Mouse (Mus musculus): ENCODE results near the gene Pitx2. TPM values are rescaled to one million over a fixed set of nuclear protein-coding genes. Genes with fewer than 3 reads are reported as not detected.

The Pitx2 gene
- polyA plus RNA-seq, 1 experiment from 2014 or later: not detected

DNA sequence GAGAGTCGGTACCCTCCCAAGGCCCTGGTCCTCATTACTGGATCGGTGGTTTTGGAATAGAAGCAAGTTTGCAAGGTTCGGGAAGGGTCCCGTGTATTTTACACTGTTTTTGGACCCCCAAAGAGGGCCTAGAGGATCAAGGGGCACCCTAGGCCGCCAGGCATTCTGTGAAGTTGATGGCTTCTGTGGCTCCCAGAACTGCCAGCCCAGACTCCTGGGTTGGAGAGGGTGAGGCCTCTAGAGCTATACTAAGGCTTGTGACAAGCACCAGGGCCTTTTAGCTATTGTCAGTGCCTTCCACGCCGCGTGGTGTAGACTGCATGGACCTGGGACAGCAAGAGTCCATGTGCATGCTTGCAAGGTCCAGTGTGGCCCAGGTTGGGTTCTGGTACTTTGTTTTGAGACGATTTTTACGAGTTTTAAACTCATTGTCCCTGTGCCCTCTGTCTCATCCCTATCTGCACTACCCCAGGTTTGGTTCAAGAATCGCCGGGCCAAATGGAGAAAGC lies 18.2 kb downstream of the Pitx2 start:
- WGBS (ENCODE audit: missing documents): 9% methylated on average over 11 of the region's 12 CpGs

DNA sequence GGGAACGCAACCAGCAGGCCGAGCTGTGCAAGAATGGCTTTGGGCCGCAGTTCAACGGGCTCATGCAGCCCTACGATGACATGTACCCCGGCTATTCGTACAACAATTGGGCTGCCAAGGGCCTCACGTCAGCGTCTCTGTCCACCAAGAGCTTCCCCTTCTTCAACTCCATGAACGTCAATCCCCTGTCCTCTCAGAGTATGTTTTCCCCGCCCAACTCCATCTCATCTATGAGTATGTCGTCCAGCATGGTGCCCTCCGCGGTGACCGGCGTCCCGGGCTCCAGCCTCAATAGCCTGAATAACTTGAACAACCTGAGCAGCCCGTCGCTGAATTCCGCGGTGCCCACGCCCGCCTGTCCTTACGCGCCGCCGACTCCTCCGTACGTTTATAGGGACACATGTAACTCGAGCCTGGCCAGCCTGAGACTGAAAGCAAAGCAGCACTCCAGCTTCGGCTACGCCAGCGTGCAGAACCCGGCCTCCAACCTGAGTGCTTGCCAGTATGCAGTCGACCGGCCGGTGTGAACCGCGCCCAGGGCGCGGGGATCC lies 18.8 kb downstream of the Pitx2 start:
- 6% methylated on average over 41 of the region's 41 CpGs for WGBS (ENCODE audit: missing documents)
- Histone ChIP-seq H3K36me3 (ENCODE audit: inconsistent target) (no peaks in the 10 kb centered on the region), H3K4me3 (ENCODE audit: inconsistent target) (no peak overlapping the region), H3K79me2 (ENCODE audit: inconsistent target) (no peaks in the 10 kb centered on the region), H3K27ac (no peak overlapping the region)

More for the DNA sequence above, 18.2 kb downstream of the Pitx2 start:
- Histone ChIP-seq H3K79me2 (ENCODE audit: inconsistent target) (no peaks in the 10 kb centered on the region), H3K4me3 (ENCODE audit: inconsistent target) (no peak overlapping the region), H3K36me3 (ENCODE audit: inconsistent target) (no peaks in the 10 kb centered on the region), H3K27ac (no peak overlapping the region)

DNA sequence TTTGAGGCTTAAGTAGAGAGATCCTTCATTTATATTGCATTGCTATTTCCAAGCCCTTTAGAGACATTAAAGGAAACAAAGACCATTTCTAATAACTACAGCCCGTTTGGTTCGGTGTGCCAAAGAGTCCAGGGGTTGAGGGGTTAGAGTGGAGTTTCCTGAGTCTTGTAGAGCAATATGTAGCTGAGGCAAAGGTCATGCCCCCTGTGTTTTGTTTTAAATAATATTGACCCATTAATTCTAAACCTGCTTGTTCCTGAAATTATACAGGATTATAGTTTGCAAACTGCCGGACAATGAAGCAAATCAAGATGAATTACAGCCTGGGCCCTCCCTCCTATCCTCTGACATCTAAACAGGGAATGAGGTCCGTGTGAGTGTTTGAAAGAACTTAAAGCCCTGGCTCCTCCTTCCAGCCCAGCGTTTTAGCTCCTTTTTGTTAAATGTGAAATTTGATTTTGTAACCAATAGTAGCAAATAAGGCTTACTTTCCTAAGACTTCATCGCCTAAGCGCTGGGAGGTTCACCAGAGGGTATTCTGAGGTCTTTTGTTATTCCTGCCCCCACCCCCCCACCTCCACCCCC lies 20.5 kb downstream of the Pitx2 start:
- 9% methylated on average over 7 of the region's 7 CpGs for WGBS (ENCODE audit: missing documents)
- no peak overlapping the region for H3K27ac ChIP-seq
- H3K4me3 ChIP-seq (ENCODE audit: inconsistent target): no peak overlapping the region
- H3K79me2 ChIP-seq (ENCODE audit: inconsistent target): no peaks in the 10 kb centered on the region
- no peaks in the 10 kb centered on the region for H3K36me3 ChIP-seq (ENCODE audit: inconsistent target)

DNA sequence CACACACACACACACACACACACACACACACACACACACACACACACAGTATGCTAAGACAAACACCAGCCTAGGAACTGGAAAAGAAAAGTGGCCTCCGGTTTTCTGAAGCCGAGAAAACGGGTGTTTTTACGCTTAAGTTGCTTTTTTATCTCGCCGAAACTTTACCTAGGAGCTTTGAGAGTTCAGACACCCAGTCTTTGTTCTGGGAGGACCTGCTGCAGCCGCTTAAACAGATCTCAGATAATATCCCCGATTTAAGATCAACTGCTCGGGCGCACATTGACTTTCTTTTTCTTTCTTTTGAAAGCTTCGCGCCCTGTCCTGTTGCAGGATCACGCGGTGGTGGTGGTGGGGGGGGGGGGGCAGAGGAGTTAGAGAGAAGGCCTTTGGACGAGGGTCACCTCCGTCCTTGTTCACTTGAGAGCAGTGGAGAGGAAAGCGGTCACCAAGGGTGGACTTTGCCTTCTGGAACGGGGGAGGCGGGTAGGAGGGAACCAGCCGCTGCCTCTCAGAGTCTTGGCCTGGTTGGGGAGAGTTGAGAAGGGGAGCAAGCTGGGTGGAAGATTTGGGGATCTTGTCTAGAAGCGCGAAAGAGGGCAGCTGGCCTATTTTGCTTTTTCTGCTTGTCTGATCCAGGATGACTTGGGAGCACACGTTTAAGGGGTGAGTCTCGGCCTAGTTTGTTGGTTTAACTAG lies 21.2 kb downstream of the Pitx2 start:
- Histone ChIP-seq H3K36me3 (ENCODE audit: inconsistent target) (no peaks in the 10 kb centered on the region), H3K79me2 (ENCODE audit: inconsistent target) (no peaks in the 10 kb centered on the region), H3K4me3 (ENCODE audit: inconsistent target) (no peak overlapping the region), H3K27ac (no peak overlapping the region)
- WGBS (ENCODE audit: missing documents): 14% methylated on average over 24 of the region's 24 CpGs

DNA sequence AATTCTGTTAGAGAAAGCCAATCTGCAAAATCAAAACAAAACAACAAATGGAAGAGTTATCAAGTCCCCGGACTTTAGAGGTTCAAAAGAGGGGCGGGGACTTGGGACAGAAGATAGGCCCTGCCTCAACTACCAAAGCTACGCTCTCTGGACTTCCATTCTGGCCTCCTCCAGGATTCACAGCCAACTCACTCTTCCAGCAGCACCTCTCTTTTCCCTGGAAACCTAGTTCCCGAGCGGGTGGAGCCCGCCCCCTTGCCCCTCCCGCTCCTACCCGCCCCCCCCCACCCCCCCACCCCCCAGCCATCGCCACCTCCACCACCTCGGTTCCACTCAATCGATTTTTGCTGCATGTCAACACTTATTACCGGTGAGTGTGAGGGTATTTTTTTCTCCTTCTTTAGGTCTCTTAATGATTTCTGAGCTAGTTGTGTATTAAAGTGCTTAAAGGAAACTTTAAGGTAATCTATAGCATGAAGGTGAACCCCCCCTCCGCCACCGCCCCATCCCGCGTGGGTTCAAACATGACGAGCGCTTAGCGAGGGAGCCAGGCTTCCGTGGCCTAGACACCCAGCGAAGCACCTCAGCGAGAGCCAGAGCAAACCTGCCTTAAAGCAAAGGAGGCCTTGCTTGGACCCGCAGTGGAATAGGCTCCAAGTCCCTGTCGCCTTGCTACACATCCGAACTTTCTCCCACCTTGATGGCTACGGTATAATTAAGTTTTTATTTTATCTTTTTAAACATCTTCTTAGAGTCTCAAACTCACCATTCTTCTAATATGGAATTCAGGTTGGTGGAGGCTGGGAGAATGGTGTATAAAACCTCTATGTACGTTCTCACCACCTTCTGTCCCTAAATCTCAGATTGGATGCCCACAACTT lies 21.9 kb downstream of the Pitx2 start:
- Histone ChIP-seq H3K4me3 (ENCODE audit: inconsistent target) (no peak overlapping the region), H3K36me3 (ENCODE audit: inconsistent target) (no peaks in the 10 kb centered on the region), H3K79me2 (ENCODE audit: inconsistent target) (no peaks in the 10 kb centered on the region), H3K27ac (no peak overlapping the region)
- 23% methylated on average over 26 of the region's 27 CpGs for WGBS (ENCODE audit: missing documents)

DNA sequence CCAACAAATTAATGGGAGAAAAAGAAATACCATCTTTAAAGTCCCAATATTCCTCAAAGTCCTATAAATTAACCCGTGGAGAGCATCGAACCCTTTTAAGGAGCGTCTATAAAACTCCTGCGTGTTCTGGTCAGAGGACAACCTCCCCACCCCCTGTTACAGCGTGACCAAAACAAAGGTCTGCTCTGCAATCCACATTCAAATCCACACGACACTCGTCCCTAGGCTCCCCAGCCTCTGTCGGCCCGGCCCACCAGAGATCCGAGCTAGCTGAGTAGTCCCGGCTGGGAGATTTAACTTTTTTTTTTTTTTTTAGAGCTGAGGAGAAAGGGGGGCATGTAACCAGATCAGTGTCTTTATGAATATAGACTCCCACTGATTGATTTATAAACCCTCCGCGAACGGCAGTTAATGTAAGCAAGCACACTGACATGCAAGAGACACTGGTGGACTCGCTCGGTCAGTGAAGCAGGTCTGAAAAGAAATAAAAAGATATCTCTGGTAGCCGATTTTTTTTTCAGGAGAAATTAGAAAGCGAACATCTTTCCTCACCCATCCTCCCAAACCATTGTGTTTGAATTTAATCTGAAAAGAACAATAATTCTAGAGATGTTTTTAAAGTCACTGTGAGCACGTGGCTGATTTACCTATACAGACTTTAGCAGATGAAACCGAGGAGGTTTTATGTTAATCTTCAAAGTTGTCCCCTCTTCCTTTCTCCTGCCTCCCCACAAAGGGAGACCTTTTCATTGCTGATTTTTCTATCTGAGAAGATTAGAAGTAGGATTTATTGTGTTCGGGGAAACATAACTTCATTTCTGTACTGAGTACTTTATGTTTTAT lies 23.0 kb downstream of the Pitx2 start:
- no peaks in the 10 kb centered on the region for H3K79me2 ChIP-seq (ENCODE audit: inconsistent target)
- H3K27ac ChIP-seq: no peak overlapping the region
- 9% methylated on average over 21 of the region's 21 CpGs for WGBS (ENCODE audit: missing documents)
- H3K36me3 ChIP-seq (ENCODE audit: inconsistent target): no peaks in the 10 kb centered on the region
- no peak overlapping the region for H3K4me3 ChIP-seq (ENCODE audit: inconsistent target)

DNA sequence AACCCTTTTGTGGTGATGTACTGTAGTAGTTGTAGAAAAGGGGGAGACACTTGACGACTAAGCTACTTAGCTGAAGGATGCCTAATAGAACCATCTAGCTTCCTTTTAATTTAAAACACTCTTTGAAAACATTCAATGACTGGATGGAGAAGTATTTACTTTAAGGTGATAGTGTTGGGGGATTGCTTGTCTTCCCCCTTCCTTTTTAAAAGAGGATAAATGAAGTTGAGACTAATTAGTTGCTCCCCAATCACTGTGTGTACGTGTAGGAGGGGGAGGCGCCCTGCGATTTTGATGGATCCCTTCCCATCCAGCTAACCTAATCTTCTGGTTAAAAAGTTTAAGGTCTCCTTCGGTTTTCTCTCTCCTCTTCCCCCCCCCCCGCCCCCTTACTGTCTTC lies 23.7 kb downstream of the Pitx2 start:
- H3K4me3 ChIP-seq (ENCODE audit: inconsistent target): no peak overlapping the region
- H3K79me2 ChIP-seq (ENCODE audit: inconsistent target): no peaks in the 10 kb centered on the region
- H3K36me3 ChIP-seq (ENCODE audit: inconsistent target): no peaks in the 10 kb centered on the region
- WGBS (ENCODE audit: missing documents): 10% methylated on average over 5 of the region's 6 CpGs
- no peak overlapping the region for H3K27ac ChIP-seq

DNA sequence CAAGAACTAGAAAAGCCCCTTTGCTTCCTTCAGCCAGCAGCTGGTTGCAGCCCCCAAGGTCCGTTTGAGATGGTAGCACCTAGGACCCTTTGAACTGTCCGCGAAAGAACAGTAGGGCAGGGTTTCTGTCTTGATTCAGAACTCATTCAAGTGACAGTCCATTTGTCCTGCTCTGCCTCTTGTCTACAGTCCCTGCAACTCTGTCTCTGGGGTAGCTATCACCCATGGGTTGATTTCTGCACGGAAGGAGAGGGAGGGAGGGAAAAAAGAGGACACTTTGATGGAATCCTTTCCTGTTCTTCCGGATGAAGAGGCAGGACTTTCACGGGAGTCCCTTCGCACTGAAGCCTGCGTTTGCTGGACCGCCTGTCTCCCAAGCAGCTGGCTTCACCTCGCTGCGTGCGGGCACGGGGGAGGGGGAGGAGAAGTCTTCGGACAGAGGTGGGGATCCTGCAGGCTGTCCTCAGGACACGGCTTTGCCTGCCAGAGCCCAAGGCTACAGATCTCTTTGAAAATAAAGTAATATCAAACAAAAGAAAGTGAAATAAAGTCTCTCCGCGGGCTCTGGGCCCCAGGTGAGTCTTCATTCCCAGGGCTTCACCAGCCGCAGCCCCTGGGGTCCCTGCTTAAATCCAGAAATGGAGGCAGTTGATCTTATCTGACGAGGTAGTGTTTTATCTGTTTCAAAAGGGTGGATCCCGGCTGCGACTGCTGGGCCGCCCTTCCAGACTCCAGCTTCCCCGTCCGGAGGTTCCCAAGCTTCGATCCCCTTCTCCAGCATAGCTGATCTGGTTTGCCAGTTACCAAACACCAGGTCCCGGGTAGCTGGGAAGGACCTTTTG lies 24.5 kb downstream of the Pitx2 start:
- H3K4me3 ChIP-seq (ENCODE audit: inconsistent target): no peak overlapping the region
- no peaks in the 10 kb centered on the region for H3K36me3 ChIP-seq (ENCODE audit: inconsistent target)
- WGBS (ENCODE audit: missing documents): 6% methylated on average over 26 of the region's 26 CpGs
- no peak overlapping the region for H3K27ac ChIP-seq
- H3K79me2 ChIP-seq (ENCODE audit: inconsistent target): no peaks in the 10 kb centered on the region

DNA sequence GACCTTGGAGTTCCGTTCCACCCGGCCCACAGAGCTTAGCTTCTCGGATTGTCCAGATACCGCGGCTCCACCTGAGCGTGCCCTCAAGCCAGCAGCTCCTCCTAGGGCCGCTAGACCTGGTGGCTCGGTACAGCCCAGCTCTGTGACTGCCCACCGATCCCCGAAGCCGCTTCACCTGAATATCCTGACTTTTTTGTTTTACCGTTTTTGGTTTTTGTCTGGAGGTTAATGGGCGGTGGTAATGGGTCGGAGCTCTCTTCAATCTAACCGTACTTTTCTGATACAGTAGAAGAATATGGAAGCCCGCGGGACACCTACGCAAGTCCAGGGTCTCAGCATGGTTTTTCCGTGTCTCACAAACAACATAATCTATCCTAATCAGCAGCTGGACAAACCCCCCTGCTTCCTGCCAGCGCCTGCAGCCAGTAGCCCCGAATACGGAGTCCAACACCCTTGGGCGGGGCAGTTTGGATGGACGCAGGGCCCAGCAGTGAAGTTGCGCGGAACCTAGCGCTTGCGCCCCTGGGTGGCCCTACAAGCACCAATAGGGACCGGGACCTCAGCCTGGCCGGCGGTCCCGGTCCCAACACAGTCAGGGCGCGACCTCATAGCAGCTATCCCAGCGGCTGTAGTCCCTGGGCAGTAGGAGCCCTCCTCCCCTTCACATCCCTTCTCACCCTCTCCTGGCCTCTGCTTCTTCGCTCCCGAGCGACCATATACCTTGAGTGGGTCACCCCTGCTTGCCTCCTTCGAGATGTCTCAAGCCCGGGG lies 25.3 kb downstream of the Pitx2 start:
- Histone ChIP-seq H3K79me2 (ENCODE audit: inconsistent target) (no peaks in the 10 kb centered on the region), H3K27ac (no peak overlapping the region), H3K36me3 (ENCODE audit: inconsistent target) (no peaks in the 10 kb centered on the region), H3K4me3 (ENCODE audit: inconsistent target) (no peak overlapping the region)
- 5% methylated on average over 40 of the region's 40 CpGs for WGBS (ENCODE audit: missing documents)

DNA sequence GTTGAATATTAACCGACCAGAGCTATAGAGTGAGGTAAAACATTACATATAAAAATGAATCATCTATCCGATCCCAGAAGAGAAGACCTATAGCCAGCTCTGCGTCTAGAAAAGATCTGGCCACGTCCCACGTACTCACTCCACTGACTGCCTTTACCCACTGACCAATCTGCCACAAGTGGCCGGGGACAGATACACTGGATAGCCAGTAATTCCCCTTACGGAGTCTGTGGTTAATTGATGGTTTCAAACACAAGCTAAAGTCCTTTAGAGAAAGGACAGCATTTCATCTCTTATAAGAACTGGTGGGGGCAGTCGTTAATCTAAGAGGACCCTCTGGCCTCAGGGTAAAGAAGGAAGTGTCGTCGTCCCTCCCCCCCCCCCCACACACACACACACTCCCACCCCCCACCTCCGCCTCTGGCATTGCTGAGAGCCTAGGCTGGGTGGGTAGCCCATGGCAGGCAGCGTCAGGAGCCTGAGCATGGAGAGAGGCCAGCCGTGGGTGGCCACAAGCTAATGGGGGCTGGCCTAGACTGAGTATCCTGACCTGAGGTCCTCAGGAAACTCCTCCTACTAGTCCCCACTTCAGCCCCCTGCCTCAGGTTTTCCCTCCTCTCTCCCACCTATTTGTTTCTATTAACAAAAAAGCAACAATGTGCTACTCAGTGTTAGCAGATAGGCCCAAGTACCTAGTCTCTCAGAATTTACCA lies 26.1 kb downstream of the Pitx2 start:
- 10% methylated on average over 12 of the region's 13 CpGs for WGBS (ENCODE audit: missing documents)
- no peaks in the 10 kb centered on the region for H3K79me2 ChIP-seq (ENCODE audit: inconsistent target)
- H3K36me3 ChIP-seq (ENCODE audit: inconsistent target): no peaks in the 10 kb centered on the region

DNA sequence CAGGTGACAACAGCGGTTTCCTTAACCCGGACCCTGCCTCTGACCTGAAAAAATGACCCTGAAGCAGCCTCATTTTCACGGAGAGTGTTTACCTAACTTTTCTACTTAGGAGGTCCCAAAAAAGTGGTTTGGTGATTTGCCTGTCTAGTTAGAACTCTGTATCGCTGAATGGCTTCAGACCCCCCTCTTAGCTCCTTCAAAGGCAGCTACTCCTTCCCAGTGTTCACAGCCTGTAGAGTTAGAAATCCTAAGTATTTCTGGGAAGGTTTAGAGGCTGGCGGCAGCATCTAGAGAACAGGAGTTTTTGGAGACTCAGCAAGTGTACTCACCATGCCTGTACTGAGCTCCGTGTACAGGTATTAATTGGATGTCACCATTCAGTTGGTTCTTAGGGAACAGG lies 27.0 kb downstream of the Pitx2 start:
- Histone ChIP-seq H3K36me3 (ENCODE audit: inconsistent target) (no peaks in the 10 kb centered on the region), H3K79me2 (ENCODE audit: inconsistent target) (no peaks in the 10 kb centered on the region), H3K27ac (no peak overlapping the region), H3K4me3 (ENCODE audit: inconsistent target) (no peak overlapping the region)
- 8% methylated on average over 6 of the region's 6 CpGs for WGBS (ENCODE audit: missing documents)

More for the DNA sequence above, 26.1 kb downstream of the Pitx2 start:
- no peak overlapping the region for H3K27ac ChIP-seq
- H3K4me3 ChIP-seq (ENCODE audit: inconsistent target): no peak overlapping the region

DNA sequence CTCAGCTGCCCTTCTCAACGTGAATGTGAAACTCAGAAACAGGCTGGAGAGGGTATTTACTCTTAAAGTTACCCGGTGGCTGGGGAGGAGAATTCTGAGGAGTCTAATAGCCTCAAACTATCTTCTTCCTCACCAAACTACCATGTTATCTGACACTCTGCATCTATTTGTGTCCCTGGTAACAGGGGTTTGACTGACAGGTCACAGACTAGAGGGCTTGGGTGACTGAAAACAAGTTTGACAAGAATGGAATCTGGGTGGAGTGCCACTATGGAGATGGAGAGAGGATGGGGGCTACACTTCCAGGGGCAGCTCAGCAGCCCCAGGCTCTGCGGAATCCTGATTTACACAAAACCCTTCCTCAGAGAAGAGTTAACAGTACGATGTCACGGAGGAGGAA lies 27.7 kb downstream of the Pitx2 start:
- WGBS (ENCODE audit: missing documents): 22% methylated on average over 5 of the region's 5 CpGs
- H3K27ac ChIP-seq: no peak overlapping the region
- no peaks in the 10 kb centered on the region for H3K36me3 ChIP-seq (ENCODE audit: inconsistent target)
- H3K79me2 ChIP-seq (ENCODE audit: inconsistent target): no peaks in the 10 kb centered on the region
- H3K4me3 ChIP-seq (ENCODE audit: inconsistent target): no peak overlapping the region
